Mouse (Mus musculus) ES-Bruce4 (cell line): Measurements from ENCODE around the gene Mtmr3. TPM values are rescaled to one million over a fixed set of nuclear protein-coding genes. Genes with fewer than 3 reads are reported as not detected.

Source experiments
- H3K27ac ChIP-seq: 2 replicates; pipeline ENCODE4 v1.5.1; 2012; ENCODE audit warnings: low read length, inconsistent platforms; ENCODE audit not compliant: insufficient read depth
- H3K27me3 ChIP-seq: 2 replicates; pipeline ENCODE4 v1.6.1; 2012; ENCODE audit warnings: mild to moderate bottlenecking, low read length, inconsistent platforms; ENCODE audit not compliant: control insufficient read depth, poor library complexity, insufficient read depth, severe bottlenecking
- H3K36me3 ChIP-seq: 2 replicates; pipeline ENCODE4 v1.6.1; 2012; ENCODE audit warnings: inconsistent platforms, mild to moderate bottlenecking, low read length, moderate library complexity; ENCODE audit not compliant: control insufficient read depth, poor library complexity, insufficient read depth, severe bottlenecking
- H3K4me1 ChIP-seq: one replicate; pipeline ENCODE4 v1.8.1; 2011; ENCODE audit warnings: low read length; ENCODE audit not compliant: control insufficient read depth, insufficient read depth
- H3K4me3 ChIP-seq: 2 replicates; pipeline ENCODE4 v1.5.1; 2011; ENCODE audit warnings: low read depth, mild to moderate bottlenecking, low read length
- H3K9ac ChIP-seq: 2 replicates; pipeline ENCODE4 v1.6.1; 2012; ENCODE audit warnings: low read depth, mild to moderate bottlenecking, inconsistent platforms; ENCODE audit not compliant: poor library complexity, severe bottlenecking
- H3K9me3 ChIP-seq: replicated peaks from 2 replicates; pipeline ENCODE4 v1.6.1; 2012; ENCODE audit warnings: mild to moderate bottlenecking, low read length, inconsistent platforms; ENCODE audit not compliant: control insufficient read depth, poor library complexity, insufficient read depth, severe bottlenecking
- CTCF ChIP-seq: IDR thresholded peaks from one replicate; pipeline ENCODE4 v1.8.1; 2011; ENCODE audit warnings: low read depth, low read length
- EP300 ChIP-seq: IDR thresholded peaks from 2 replicates; pipeline ENCODE4 v1.6.1; 2011; ENCODE audit warnings: low read depth, low read length; ENCODE audit not compliant: insufficient read depth
- POLR2A ChIP-seq: IDR thresholded peaks from one replicate; pipeline ENCODE4 v1.8.1; 2011; ENCODE audit warnings: low read length; ENCODE audit not compliant: insufficient read depth
- polyA plus RNA-seq: library from polyadenylated mRNA; stranded (reverse); fragments of >200 nt; gene quantifications from 2 replicates; pipeline ENCODE4 v1.2.4, GENCODE M21; 2011; ENCODE audit warnings: low read depth; ENCODE audit not compliant: missing spikeins, insufficient read depth, insufficient read length

The Mtmr3 gene
- polyA plus RNA-seq, 1 experiment = 26.8 TPM

DNA sequence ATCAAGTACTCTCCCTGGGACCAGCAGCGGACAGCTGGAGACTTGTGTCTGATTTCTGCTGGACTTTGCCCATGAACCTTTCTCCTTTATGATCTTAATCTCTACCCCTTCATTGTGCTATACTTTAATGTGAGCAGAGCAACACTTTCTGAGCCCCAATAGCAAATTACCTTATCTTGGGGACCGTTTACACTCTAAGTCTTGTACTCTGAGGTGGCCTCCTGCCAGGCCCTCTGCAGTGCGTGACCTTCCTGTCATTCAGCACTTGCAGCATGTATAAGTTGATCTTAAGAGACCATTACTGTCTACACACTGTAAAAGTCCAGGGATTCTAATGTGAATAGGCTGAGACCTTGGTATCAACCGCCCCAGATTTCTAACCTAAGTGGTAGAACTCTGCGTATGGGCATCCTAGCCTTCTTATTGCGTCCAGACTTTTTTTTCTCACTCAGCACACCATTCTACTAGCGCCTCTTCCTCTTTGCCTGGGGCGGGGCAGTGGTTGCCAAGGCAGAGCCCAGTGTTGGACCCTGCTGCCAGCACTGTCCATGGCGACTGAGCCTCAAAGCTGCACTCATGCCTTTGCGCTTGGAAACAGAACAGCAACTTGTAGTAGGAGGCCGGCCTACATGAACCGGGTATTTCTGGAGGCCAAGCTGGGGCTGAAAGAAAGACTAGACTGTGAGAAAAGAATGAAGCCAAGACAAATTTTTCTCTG, 142.0 kb downstream of the Mtmr3 start:
- Histone ChIP-seq H3K9ac (no peak overlapping the region), H3K4me3 (peak overlapping the region; percentile 27), H3K9me3 (no peaks in the 10 kb centered on the region), H3K4me1 (no peaks in the 10 kb centered on the region), H3K27me3 (no peaks in the 10 kb centered on the region), H3K36me3 (no peaks in the 10 kb centered on the region), H3K27ac (no peak overlapping the region)
- TF ChIP-seq CTCF (no peak), EP300 (no peak), POLR2A (no peak)

DNA sequence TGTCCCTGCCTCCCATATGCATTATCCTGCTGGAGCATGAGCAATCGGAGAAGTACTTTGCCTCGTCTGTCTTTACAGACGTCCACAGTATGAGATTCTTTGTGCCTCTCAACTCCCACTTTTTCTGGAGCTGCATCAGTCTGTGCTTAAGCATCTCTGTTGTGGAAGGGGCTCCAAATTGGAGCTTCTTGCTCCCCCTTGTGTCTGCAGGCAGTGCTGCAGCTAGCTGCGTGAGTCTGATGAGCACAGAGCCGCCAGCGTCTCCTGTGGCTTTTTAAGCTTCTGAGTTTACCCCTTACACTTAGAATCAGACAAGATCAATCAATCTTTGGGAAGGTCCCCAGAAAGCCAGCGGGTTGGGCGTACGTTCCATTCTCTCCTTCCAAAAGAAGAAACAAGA, 143.5 kb downstream of the Mtmr3 start:
- no peaks in the 10 kb centered on the region for H3K9me3 ChIP-seq
- no peaks in the 10 kb centered on the region for H3K4me1 ChIP-seq
- TF ChIP-seq EP300 (no peak), CTCF (peak; percentile 88), POLR2A (no peak)
- H3K9ac ChIP-seq = no peak overlapping the region
- no peaks in the 10 kb centered on the region for H3K27me3 ChIP-seq
- no peak overlapping the region for H3K27ac ChIP-seq
- no peak overlapping the region for H3K4me3 ChIP-seq
- no peaks in the 10 kb centered on the region for H3K36me3 ChIP-seq

DNA sequence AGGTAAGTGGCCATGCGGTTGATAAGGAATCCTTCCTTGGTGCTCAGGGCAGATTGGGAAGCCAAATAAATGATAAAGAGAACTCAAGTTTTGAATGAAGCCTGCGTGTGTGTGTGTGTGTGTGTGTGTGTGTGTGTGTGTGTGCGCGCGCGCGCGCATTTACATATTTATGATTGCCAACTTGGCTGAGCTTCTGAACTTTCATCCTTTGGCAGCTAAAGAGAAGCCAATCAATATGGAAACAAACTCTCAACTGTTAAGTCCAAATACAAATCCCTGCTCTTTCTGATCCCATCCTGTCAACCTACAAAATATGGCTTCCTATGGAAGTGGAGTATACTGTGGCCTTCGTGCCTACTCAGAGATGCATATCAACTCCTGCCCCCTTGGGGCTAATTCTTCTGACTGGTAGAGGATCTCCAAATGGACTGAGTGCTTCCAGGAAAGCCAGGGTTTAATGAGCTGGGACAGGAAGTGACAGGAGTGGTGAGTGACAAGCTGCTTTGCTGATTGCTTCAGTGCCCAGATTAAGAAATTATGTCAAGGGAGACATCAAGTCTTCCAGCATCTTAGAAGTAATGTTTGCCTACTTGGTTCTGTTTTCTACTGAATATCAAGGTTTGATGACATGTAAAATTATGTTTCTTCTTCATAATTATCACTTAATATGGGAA, 148.3 kb downstream of the Mtmr3 start:
- no peak overlapping the region for H3K27ac ChIP-seq
- no peak for TF ChIP-seq CTCF
- no peak for TF ChIP-seq EP300
- no peak for TF ChIP-seq POLR2A
- H3K36me3 ChIP-seq = no peaks in the 10 kb centered on the region

DNA sequence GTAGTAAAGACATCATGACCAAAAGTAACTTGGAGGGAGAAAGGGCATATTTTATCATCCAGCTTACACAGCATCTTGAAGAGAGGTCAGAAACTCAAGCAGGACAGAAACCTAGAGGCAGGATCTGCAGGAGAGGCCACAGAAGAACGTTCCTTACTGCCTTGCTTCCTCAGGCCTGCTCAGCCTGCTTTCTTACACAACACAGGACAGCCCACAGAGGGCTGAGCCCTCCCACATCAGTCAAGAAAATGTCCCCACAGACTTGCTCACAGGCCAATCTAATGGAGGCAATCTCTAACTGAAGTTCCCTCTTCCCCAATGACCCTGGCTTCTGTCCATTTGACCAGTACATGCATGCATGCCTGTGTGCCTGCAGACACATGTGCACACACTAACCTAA, 152.4 kb downstream of the Mtmr3 start:
- Histone ChIP-seq H3K4me3 (no peak overlapping the region), H3K36me3 (no peaks in the 10 kb centered on the region), H3K9me3 (no peaks in the 10 kb centered on the region), H3K27me3 (no peaks in the 10 kb centered on the region), H3K9ac (no peak overlapping the region), H3K4me1 (no peaks in the 10 kb centered on the region), H3K27ac (no peak overlapping the region)
- TF ChIP-seq CTCF = no peak
- no peak for TF ChIP-seq POLR2A
- no peak for TF ChIP-seq EP300

More for the DNA sequence above, 148.3 kb downstream of the Mtmr3 start:
- Histone ChIP-seq H3K4me1 (no peaks in the 10 kb centered on the region), H3K9me3 (no peaks in the 10 kb centered on the region), H3K9ac (no peak overlapping the region), H3K27me3 (no peaks in the 10 kb centered on the region), H3K4me3 (no peak overlapping the region)

DNA sequence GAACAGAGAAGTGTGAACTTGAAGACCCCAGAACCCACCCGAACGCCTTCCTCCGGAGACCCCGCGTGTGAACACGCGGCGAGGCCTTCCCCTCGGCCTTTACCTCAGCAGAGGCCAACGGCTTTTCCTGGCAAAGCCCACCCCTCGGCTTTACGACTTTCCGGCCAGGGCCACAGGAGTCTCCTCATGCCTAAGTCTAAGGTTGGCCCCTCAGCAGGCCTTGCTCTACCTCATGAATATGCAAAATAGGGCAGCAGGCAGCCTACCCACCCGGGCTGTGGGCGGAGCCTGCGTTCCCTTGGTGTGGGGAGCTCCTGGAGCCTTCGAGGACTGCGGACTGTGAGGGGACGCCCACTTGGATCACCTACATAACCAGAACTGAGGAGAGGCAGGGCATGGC, 153.7 kb downstream of the Mtmr3 start, which contains the start of gene Hormad2:
Hormad2 (minus strand) TSS at position 128 of the 400 bp plus-strand sequence.
- Histone ChIP-seq H3K4me3 (peak within 1 kb of the TSS; percentile 16; the same call in 1 of the 2 replicates), H3K36me3 (no peaks in the 10 kb centered on the region), H3K9ac (no peak within 1 kb of the TSS)

DNA sequence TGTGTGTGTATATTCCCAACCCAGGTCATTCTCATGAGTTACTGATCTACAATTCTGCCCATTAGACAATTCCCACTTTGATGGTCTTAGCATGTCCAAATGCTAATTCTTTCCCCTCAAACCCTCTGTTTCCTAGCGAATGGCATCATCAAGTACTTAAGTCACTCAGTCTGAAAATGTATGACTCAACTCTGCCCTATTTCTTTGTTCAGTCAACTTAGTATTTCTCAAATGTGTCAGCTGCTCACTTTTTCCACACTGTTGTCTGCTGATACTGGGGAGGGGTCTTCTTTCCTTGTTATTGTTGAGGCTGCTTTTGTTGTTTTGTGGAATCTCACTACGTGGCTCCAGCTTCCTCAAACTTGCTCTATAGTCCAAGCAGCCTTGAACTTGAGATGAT, 156.5 kb downstream of the Mtmr3 start:
- Histone ChIP-seq H3K27ac (no peak overlapping the region), H3K4me3 (no peak overlapping the region), H3K4me1 (no peaks in the 10 kb centered on the region), H3K27me3 (no peaks in the 10 kb centered on the region), H3K9ac (no peak overlapping the region), H3K36me3 (no peaks in the 10 kb centered on the region), H3K9me3 (no peaks in the 10 kb centered on the region)
- no peak for TF ChIP-seq CTCF

More for the DNA sequence above, 153.7 kb downstream of the Mtmr3 start, which contains the start of gene Hormad2:
- Histone ChIP-seq H3K27me3 (no peaks in the 10 kb centered on the region), H3K9me3 (no peaks in the 10 kb centered on the region), H3K4me1 (no peaks in the 10 kb centered on the region), H3K27ac (no peak within 1 kb of the TSS)
- TF ChIP-seq POLR2A (no peak), EP300 (no peak), CTCF (no peak)
